Mouse (Mus musculus): ENCODE results near the gene Tuba1c. TPM values are rescaled to one million over a fixed set of nuclear protein-coding genes. Genes with fewer than 3 reads are reported as not detected.

Gene Tuba1c
- total and polyA plus RNA-seq, 3 experiments: 129 to 163 TPM; not detected in 1

- TF ChIP-seq ZC3H11A (IDR thresholded peaks at IDR 0.05; ENCODE audit: low read depth, low read length): no peak
- no peak for TF ChIP-seq UBTF (IDR thresholded peaks at IDR 0.05; ENCODE audit: borderline replicate concordance, insufficient read depth, low read depth, low read length)
- TF ChIP-seq TAL1 (IDR thresholded peaks at IDR 0.05; ENCODE audit: low read length): no peak
- no peak for TF ChIP-seq CHD1 (IDR thresholded peaks at IDR 0.05; ENCODE audit: low read depth, low read length)
- TF ChIP-seq GATA1 (IDR thresholded peaks at IDR 0.05; ENCODE audit: low read depth, low read length): no peak
- no peak for TF ChIP-seq EP300 (IDR thresholded peaks at IDR 0.05; ENCODE audit: low read depth in 1 of 2, low read length in 2 of 2)
- TF ChIP-seq USF1 (IDR thresholded peaks at IDR 0.05; ENCODE audit: low read depth, low read length): no peak
- TF ChIP-seq USF2 (IDR thresholded peaks at IDR 0.05; ENCODE audit: borderline replicate concordance in 1 of 2, insufficient read depth in 1 of 2, low read depth in 1 of 2, low read length in 2 of 2): no peak
- no peak for TF ChIP-seq E2F4 (IDR thresholded peaks at IDR 0.05; ENCODE audit: borderline replicate concordance, low read depth, low read length)
- TF ChIP-seq HCFC1 (IDR thresholded peaks at IDR 0.05; ENCODE audit: low read depth, low read length): no peak
- DNase-seq (ENCODE audit: low read depth, low spot score): no peak
- Histone ChIP-seq H3K4me1 (ENCODE audit: control insufficient read depth in 1 of 2, insufficient read depth in 2 of 2, low read length in 2 of 2) (peaks cover 8 to 16% of the 10 kb centered on the region in 2 experiments), H3K9me3 (replicated peaks; ENCODE audit: insufficient read depth, low read length) (no peaks in the 10 kb centered on the region), H3K4me3 (ENCODE audit: control insufficient read depth in 1 of 2, insufficient read depth in 1 of 2, low read depth in 2 of 2, low read length in 2 of 2) (no peak overlapping the region), H3K79me2 (ENCODE audit: control insufficient read depth, insufficient read depth, low read length, poor library complexity) (no peaks in the 10 kb centered on the region), H3K9ac (ENCODE audit: control insufficient read depth, low read depth, low read length, poor library complexity, severe bottlenecking) (no peak overlapping the region), H3K27me3 (ENCODE audit: control insufficient read depth in 1 of 2, insufficient read depth in 2 of 2, low read length in 2 of 2) (peaks cover 0 to 2% of the 10 kb centered on the region in 2 experiments; a peak in 2 of 4 replicates), H3K36me3 (ENCODE audit: control insufficient read depth in 1 of 2, insufficient read depth in 2 of 2, low read length in 2 of 2) (peaks cover 0 to 12% of the 10 kb centered on the region in 2 experiments; a peak in 2 of 4 replicates), H3K27ac (ENCODE audit: control insufficient read depth, low read depth, low read length) (no peak overlapping the region)
Measured at GRCm38 (mm10) chr15:99001451-99001931, 28.2 kb upstream of the Tuba1c start.

DNA sequence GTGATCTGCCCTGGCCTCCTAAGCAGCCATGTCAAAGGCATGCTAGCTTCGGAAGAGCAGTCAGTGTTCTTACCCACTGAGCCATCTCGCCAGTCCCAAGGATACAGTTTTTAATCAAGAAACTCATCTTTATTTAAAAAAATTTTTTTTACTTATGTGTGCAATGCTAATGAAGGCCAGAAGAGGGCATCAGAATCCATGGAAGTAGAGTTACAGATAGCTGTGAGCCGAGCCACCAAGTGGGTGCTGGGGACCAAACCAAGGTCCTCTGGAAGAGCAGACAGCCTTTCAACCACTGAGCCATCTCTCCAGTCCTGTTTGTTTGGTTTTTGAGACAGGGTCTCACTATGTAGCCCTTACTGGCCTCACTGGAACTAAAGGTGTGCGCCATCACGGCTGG, 26.1 kb upstream of the Tuba1c start:
- H3K27ac ChIP-seq (ENCODE audit: control insufficient read depth, low read depth, low read length): no peak overlapping the region
- 0 out of 2 replicates have a peak, but pooled peaks have one; percentile 15 for TF ChIP-seq TBP (IDR thresholded peaks at IDR 0.05; ENCODE audit: low read depth, low read length)
- TF ChIP-seq MYB (IDR thresholded peaks at IDR 0.05; ENCODE audit: low read depth, low read length): no peak
- peak; percentile 87 for TF ChIP-seq ZNF384 (IDR thresholded peaks at IDR 0.05; ENCODE audit: low read depth, low read length)
- TF ChIP-seq CTCF (IDR thresholded peaks at IDR 0.05 in 2 of 3, conservative IDR thresholded peaks at IDR 0.05 in 1 of 3; ENCODE audit: control insufficient read depth in 1 of 3, insufficient read depth in 1 of 3, low read depth in 2 of 3, low read length in 3 of 3, poor library complexity in 1 of 3, severe bottlenecking in 1 of 3): peak; percentile 24 to 50 (median 27); a peak in 4 of 6 replicates
- no peak for TF ChIP-seq USF1 (IDR thresholded peaks at IDR 0.05; ENCODE audit: low read depth, low read length)
- TF ChIP-seq SMC3 (IDR thresholded peaks at IDR 0.05; ENCODE audit: low read depth, low read length): peak; percentile 19; the same call in 1 of the 2 replicates
- peak; percentile 14 for TF ChIP-seq RAD21 (IDR thresholded peaks at IDR 0.05; ENCODE audit: low read depth, low read length)
- H3K9ac ChIP-seq (ENCODE audit: control insufficient read depth, low read depth, low read length, poor library complexity, severe bottlenecking): no peak overlapping the region
- H3K79me2 ChIP-seq (ENCODE audit: control insufficient read depth, insufficient read depth, low read length, poor library complexity): no peaks in the 10 kb centered on the region
- H3K4me1 ChIP-seq (ENCODE audit: control insufficient read depth in 1 of 2, insufficient read depth in 2 of 2, low read length in 2 of 2): peaks cover 1 to 8% of the 10 kb centered on the region in 2 experiments
- peaks cover 0 to 6% of the 10 kb centered on the region in 2 experiments; a peak in 2 of 4 replicates for H3K36me3 ChIP-seq (ENCODE audit: control insufficient read depth in 1 of 2, insufficient read depth in 2 of 2, low read length in 2 of 2)
- H3K9me3 ChIP-seq (replicated peaks; ENCODE audit: insufficient read depth, low read length): no peaks in the 10 kb centered on the region
- no peak overlapping the region for H3K4me3 ChIP-seq (ENCODE audit: control insufficient read depth in 1 of 2, insufficient read depth in 1 of 2, low read depth in 2 of 2, low read length in 2 of 2)
- H3K27me3 ChIP-seq (ENCODE audit: control insufficient read depth in 1 of 2, insufficient read depth in 2 of 2, low read length in 2 of 2): peaks cover 0 to 2% of the 10 kb centered on the region in 2 experiments; a peak in 2 of 4 replicates
- peak; percentile 56 for DNase-seq (ENCODE audit: low read depth, low spot score)
